Mouse (Mus musculus): ENCODE measurements around the gene Klf4.

Gene Klf4

GRCm38 (mm10) chr4:55532407-55533195, at the start of gene Klf4:
Gene Klf4, minus strand, starts transcription at chr4:55532466.
- peak; percentile 94 for DNase-seq (ENCODE audit: low spot score)

- DNase-seq (ENCODE audit: low spot score): peak; percentile 10
Observed at GRCm38 (mm10) chr4:55571432-55571831, 39.2 kb upstream of the Klf4 start.

DNA sequence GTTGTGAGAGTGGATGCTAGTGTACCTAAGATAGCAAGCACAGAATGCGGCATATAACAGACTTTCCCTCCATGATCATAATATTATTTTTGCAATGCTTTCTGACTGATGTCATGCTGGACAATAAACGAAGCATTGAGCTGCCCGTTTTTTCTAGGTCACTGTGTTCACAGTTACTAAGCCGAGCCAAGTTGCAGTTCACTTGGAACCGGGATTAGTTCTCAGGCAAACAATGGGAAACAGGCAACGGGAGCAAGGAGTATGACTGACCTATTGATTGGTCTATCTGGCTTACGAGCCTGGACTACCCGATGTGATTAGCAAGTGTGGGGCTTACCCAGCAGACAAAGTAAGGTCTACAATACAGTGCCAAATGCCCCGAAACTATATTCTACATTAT, 35.7 kb upstream of the Klf4 start:
- DNase-seq (ENCODE audit: low spot score): no peak

- DNase-seq (ENCODE audit: low spot score): no peak
Observed at GRCm38 (mm10) chr4:55567575-55567974, 35.3 kb upstream of the Klf4 start.

- DNase-seq (ENCODE audit: low spot score): no peak
Observed at GRCm38 (mm10) chr4:55564317-55564716, 32.1 kb upstream of the Klf4 start.

DNA sequence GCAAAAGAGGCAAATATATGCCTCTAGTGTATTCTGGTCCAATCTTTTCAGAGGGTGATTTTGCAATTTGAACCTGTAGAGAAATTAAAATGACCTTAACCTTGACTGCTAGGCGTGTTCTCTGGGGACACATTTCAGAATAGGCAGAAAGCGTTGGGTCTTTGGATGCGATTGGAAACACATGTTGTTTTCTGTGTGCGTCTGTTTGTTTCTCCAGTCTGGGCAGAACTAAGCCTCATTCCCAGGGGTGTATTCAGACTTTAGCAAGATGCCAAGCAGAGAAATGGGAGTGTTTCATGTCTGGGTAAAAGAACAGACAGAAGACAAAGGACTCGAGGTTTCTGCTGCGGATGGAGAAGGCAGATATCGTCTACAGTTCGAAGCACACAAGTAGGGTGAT, 30.8 kb upstream of the Klf4 start:
- DNase-seq (ENCODE audit: low spot score): no peak

GRCm38 (mm10) chr4:55562062-55562461, 29.8 kb upstream of the Klf4 start:
- no peak for DNase-seq (ENCODE audit: low spot score)

DNA sequence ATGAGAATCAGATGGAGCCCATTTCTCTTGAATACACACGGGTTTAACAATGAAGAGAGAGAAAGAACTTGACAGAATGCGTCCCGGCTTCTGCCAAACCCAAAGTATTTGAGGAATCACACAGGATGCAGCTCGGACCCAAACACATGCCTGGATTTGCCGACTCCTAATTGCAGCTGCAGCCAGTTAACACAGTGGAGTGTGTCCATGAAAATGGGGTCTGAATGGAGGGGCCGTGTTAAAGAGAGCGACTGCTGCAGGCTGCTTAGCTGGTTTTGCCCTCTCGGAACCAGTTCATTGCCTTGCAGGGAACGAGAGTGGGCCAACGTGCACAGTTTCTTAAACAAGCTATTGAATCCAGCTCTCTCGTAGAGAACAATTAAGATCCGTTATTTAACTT, 14.6 kb upstream of the Klf4 start:
- DNase-seq (ENCODE audit: low spot score): no peak

DNA sequence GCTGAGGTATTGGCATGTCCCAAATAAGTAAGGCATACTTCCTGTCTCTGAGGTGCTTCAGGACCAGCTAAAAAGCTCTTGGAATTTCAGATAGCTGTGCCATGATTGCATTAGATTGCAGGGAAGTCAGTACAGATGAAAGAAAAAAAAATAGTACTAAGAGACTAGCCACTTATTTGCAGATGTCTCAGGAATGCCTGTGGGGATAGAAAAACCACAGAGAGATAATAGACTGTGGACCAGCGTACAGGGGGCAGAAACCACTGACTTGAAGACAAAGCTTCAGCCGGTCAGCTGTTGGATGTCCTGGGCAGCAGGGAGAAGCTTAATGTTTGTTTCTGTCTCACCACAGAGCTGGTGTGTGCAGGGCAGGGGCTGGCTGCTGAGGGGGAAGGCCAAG, 10.5 kb upstream of the Klf4 start:
- no peak for DNase-seq (ENCODE audit: low spot score)

DNA sequence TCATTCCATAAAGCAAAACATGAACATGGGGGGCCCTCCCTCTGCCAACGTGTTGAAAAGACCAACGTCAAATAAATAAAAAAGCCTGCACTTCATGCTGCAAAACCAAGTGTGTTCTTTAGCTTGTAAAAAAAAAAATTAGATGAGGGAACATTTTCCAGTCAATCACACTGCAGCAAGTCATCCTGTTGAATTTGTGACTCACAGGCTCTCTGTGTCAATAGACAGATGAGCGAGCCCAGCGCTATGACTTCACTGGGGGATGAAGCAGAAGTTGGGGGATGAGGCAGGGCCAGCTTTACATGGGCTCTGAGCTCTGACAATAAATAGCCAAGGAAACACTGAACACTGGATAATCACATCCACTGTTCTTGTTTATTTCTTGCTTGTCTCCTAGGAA, 9.4 kb upstream of the Klf4 start:
- no peak for DNase-seq (ENCODE audit: low spot score)

- DNase-seq (ENCODE audit: low spot score): no peak
Observed at GRCm38 (mm10) chr4:55541221-55541620, 9.0 kb upstream of the Klf4 start.

- DNase-seq (ENCODE audit: low spot score): no peak
Observed at GRCm38 (mm10) chr4:55535012-55535411, 2.7 kb upstream of the Klf4 start.

- no peak for DNase-seq (ENCODE audit: low spot score)
Observed at GRCm38 (mm10) chr4:55534510-55534909, 2.2 kb upstream of the Klf4 start.

DNA sequence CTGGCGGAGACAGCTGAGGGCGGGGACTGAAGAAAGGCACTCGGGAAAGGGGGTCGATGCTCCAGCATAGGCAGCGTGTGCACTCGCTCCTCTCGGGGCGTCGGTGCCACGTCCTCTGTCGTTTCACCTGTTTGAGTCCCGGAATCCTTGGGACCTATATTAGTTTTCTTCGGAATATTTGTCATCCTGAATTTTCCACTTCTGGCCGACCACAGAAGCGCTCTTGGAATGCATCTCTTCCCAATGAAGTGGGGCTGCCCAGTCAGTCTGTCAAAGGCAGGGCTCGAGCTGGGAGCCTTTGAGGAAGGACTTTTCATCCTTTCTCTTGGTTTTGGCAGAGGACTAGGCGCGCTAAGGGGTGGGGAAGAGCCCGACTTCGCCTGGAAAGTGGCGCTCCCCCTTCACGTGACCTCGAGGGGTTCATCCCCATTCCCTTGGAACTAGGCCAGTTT, 1.6 kb upstream of the Klf4 start:
- no peak for DNase-seq (ENCODE audit: low spot score)

DNA sequence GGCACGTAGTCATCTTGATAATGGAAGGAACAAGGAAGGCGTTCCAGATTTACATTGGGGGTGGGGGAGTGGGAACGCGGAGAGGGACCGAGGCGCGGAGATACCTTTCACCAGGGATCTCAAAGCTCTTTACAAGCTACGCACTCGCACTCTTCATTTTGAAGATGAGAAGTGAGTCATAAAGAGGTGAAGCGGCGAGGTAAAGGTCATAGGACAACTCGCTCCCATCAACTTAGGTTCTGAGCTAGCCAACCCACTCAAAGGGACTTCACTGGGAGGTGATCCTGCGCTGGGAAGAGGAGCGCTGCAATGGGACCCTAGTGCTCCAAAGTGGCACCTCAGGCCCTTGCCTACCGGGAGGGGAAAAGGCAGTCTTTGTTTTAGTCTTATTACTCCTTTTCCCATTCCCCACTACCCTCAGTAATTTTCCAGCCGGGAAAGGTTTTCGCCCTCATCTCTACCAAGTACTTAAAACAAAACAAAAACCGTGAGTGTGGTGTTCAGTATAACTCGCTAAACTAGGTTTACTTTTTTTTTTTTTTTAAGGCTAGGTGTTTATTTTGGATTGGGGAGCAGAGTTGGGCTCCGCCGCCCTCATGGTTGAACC, 1.0 kb upstream of the Klf4 start:
- no peak for DNase-seq (ENCODE audit: low spot score)

DNA sequence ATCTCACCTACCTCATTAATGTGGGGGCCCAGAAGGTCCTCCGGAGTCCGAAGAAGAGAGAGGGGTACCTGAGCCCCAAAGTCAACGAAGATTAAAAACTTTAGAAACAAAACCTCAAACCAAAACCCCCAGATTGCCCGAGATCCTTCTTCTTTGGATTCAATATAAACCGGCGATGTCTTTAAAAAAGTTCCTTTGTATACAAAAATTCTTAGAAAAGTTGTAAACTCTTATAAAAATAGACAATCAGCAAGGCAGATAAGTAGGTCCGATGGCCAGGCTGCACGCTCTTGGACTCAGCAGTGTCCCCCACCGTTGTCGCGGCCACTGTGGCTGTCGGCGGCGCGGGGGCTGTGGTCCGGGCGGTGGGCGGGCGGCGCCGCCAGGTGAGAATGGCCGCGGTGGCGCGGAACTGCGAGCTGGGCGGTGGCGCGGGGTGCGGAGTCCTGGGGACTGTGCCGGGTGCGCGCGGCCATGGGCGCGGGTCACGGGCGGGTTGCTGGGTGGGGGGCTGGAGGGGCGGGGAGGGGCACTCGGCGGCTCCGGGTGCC, 335 bp downstream of the Klf4 start:
- DNase-seq (ENCODE audit: low spot score): no peak

GRCm38 (mm10) chr4:55531096-55531855, 990 bp downstream of the Klf4 start:
- peak; percentile 35 for DNase-seq (ENCODE audit: low spot score)

DNA sequence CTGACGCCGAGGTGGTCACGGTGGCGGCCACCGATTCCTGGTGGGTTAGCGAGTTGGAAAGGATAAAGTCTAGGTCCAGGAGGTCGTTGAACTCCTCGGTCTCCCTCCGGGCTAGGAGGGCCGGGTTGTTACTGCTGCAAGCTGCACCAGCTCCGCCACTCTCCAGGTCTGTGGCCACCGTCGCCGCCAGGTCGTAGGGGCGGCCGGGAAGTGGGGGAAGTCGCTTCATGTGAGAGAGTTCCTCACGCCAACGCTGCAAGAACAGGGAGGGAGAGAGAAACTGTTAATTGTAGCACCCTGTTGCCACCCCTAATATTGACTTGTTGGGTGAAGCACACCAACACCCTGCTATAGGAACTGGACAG, 1.6 kb downstream of the Klf4 start:
- no peak for DNase-seq (ENCODE audit: low spot score)

DNA sequence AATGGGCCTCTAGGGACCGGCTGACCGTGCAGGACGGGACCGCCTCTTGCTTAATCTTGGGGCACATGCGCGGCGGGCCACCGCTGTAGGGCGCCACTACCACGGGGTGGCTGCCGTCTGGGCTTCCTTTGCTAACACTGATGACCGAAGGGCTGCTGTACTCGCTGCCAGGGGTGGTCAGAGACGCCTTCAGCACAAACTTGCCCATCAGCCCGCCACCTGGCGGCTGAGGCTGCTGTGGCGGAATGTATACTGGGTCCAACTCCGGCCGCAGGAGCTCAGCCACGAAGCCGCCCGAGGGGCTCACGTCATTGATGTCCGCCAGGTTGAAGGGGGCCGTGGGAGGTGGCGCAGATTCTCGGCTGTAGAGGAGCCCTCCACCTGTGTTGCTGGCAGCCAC, 2.0 kb downstream of the Klf4 start:
- DNase-seq (ENCODE audit: low spot score): peak; percentile 77

DNA sequence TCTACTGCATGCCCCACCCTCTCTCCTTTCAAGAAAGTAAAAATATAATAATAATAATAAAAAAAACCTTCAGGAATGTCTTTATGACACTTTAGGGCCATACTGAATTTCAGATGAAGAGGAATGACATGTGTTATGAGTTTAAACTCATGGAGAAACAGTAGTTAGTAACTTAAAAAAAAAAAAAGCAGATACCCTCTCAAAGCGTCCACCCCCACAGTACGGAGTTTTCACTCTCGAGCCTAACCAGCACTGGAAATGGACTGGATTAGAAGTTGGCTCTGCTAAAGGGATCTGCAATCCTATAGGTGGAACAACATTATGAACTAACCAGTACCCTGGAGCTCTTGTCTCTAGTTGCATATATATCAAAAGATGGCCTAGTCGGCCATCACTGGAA, 3.9 kb downstream of the Klf4 start:
- DNase-seq (ENCODE audit: low spot score): no peak

GRCm38 (mm10) chr4:55527931-55528330, 4.3 kb downstream of the Klf4 start:
- DNase-seq (ENCODE audit: low spot score): no peak

GRCm38 (mm10) chr4:55526247-55527115, 5.8 kb downstream of the Klf4 start:
- DNase-seq (ENCODE audit: low spot score): no peak
